Mouse (Mus musculus): ENCODE data around the gene Pigk.

Gene Pigk

GRCm38 (mm10) chr3:152929788-152930281 lies 215.9 kb downstream of the Pigk start:
- intact Hi-C loops (cut with DNase I), result no loop called here

DNA sequence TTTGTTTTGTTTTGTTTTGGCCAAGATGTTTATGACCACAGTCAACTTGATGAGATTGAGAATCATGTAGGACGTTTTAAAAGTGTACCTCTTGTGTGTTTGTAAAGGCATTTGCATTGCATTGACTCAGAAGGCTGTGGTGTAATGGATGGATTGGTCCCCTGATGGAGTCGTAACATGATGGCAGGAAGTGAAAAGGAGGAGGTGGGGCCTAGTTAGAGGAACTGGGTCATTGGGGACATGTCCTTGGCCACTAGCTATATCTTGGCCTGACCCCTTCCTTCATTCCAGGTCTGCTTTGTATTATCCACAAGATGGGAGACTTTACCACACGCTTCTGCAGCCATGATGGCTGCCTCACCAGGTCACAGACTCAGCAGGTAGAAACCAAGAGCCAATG lies 217.5 kb downstream of the Pigk start:
- intact Hi-C loops (cut with DNase I), result no loop called here

DNA sequence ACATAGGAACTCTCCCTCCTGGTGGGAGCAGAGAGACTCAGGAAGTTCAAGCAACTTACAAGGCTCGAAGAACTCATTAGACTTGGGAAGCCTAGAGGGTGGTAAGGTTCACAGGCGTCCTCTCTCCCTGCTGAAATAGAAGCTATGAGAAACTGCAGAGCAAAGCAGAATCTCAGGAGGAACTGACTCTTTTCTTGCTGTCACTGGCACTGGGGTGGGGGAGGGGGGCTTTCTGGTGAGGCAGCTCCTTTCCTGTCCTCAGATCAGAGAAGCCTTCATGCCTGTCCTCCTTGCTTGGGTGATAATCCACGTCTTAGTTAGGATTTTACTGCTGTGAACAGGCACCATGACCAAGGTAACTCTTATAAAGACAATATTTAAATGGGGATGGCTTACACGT lies 218.2 kb downstream of the Pigk start:
- intact Hi-C loops (cut with DNase I), result no loop called here

GRCm38 (mm10) chr3:152932544-152932943 lies 218.6 kb downstream of the Pigk start:
- intact Hi-C loops (cut with DNase I), result no loop called here

DNA sequence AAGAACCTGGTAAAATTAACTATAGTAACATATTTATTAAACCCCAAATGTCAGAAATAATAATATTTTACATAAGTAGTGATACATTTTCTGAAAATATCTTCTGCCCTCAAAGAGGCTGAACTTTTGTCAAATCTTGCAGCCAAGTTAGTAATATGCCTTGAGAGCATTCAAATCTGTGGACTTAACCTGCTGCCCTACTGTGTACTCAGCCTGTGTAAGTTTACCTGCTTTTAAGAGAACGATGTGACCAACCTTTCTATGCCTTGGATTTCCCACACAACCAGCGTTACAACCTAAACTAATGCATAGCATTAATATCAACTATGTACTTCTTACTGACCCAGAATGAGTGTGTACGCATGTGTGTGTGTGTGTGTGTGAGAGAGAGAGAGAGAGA lies 219.8 kb downstream of the Pigk start:
- intact Hi-C loops (cut with DNase I), result no loop called here

- intact Hi-C loops (cut with DNase I), result no loop called here
These were observed 222.4 kb downstream of the Pigk start for GRCm38 (mm10) chr3:152936313-152936712.

DNA sequence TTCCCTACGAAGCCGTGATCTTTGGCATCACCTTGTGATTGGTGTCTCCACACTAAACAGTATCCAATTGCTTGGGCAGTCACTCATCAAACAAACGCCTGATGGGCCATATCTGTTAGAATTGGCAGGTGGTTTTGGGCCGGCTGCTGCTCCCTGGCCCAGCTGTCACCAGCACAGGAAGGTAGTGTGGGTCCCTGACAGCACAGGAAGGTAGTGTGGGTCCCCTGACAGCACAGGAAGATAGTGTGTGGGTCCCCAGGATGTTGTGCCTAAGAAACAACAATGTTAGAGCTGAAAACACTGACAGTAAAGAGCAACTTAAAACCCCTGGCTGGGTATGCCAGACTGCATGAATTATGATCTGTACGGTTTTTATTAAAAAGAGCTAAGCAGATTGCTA lies 227.8 kb downstream of the Pigk start:
- intact Hi-C loops (cut with DNase I), result no loop called here

DNA sequence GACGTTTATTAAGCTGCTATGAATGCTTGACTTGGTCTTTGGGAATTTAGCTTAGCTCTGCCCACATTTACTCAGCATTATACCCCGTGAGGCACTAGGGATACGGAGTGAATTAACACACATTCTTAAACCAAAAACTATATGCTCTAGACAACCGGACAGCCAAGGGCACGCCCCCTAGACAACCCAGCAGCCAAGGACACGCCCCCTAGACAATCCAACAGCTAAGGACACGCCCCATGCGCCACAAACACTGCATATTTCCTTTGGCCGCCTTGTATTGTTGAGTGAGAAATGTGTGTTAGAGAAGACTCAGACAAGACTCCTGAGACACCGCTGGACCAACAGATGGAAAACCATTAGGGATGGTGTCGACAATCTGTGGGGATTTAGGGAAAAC lies 229.1 kb downstream of the Pigk start:
- intact Hi-C loops (cut with DNase I), result no loop called here

DNA sequence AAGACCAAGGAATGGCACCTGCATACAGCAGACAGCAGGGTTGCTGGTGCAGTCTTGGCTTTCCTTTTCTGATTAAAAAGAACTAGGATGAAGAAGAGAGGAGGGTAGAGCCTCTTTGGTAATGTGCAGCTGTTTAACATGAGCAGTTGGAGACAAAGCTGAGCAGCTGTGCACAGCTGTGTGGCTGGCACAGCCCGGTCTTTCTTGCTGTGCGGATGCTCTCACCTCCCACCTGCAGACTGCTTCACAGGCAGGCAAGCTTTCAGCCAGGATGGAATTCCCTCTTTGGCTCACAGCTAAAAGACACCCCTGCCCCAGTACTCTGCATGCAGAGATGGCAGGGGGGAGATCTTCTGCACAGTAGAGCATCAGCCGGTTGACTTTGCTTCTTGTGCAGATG lies 230.9 kb downstream of the Pigk start:
- intact Hi-C loops (cut with DNase I), result no loop called here

DNA sequence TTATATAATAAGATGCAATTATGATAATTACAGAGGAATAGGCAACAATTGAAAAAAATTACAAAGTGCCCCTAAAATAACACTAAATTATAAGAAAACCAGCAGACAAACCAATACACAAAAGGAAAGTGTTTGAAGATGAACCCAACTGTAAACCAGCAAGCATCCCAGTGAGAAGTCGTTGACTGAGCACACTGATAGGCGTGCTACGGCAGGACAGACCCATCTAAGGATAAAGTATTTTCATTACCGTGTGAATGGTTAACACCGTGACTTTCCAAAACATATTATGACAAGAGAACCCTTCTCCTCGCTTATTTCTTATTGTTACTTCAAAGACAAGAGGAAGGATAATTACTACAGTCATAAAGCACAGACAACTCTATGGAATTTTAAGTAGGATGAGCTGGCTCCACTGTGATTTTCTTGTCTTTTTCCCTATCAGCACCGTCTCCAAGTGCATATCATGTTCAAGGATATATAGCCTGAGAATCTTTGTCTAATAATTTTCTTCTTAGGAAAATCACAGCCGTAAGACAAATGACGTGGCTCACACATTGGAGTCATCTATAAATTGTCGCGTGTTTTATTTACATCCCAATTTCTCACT lies 233.2 kb downstream of the Pigk start:
- intact Hi-C loops (cut with DNase I), result no loop called here

- intact Hi-C loops (cut with DNase I), result no loop called here
These were observed 234.7 kb downstream of the Pigk start for GRCm38 (mm10) chr3:152948556-152948955.

GRCm38 (mm10) chr3:152949233-152949777 lies 235.4 kb downstream of the Pigk start:
- intact Hi-C loops (cut with DNase I), result no loop called here

GRCm38 (mm10) chr3:152950299-152950698 lies 236.4 kb downstream of the Pigk start:
- intact Hi-C loops (cut with DNase I), result no loop called here

DNA sequence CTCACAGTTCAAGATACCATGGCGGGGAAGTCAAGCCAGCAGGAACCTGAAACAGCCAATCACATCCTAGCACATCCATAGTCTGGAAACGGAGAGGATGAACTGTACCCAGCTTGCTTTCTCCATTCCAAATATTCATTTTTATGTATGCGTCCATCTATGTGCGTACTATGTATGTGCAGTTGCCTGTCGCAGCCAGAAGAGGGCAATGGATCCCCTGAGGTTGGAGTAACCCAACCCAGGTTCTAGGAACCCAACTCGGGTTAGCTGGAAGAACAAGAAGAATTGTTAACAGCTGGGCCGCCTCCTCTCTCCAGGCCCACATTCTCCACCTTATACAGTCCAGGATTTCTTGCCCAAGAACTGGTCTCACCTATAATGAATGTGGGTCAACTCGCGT lies 237.0 kb downstream of the Pigk start:
- intact Hi-C loops (cut with DNase I), result no loop called here

DNA sequence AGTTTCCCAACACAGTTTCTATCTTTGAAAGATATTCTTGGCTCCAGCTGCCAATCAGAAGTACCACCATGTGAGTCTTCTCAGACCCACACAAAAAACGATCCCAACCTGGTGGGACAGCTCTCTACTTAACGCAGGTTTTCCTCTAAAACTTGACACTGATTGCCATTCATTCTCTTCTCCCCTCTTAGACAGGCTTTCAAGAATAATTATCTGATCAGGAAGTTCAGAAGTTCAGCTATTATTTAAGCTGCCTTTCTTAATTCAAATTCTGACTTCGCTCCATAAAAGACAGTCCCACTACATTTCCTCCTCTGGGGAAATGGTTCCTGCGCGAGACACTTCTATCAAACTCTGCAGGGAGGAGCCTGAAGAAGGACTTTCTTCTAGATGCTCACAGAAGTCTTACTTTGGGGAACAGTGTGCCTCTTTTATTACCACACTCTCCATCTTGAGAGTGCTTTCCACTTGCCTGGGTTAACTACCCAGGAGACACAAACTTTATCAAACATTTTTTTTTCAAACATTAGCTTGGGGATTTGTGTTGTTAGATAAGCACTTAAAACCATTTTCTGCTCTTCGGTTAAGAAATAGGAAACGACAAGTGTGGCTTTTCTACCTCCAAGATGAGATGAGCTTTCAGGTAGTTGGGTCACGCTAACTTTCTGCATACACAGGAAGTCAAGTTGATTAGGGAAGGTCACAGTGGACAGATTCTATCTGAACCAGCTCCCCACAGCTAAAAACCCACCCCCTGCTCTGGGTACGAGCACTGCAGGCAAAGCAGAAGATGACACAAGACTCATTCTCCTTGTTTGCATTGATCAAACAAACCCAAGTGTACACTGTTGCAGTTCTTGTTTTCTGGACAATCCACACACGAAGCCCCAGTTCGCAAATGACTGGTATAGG lies 238.0 kb downstream of the Pigk start:
- intact Hi-C loops (cut with DNase I), result no loop called here

DNA sequence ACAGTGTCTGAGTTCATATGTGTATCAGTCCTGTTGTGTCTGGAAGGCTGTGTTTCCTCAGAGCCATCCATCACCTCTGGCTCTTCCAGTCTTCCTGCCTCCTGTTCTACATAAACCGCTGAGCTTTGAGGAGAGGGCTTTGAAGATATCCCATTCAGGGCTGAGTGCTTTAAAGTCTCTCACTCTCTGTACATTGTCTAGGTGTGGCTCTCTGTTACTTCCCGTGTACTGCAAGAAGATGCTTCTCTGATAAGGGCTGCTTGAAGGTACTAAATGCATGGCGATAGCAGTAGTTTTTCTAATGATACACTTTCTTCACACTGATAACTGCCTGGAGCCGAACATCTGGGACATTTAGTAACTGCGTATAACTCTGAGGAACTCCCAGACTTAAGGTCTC lies 242.1 kb downstream of the Pigk start:
- intact Hi-C loops (cut with DNase I), result loop anchor here (5.0 kb wide), 1 partner anchor 169 kb away; no protein-coding TSS in a partner anchor

- intact Hi-C loops (cut with DNase I), result loop anchor here (5.0 kb wide), 1 partner anchor 169 kb away; no protein-coding TSS in a partner anchor
These were observed 242.9 kb downstream of the Pigk start for GRCm38 (mm10) chr3:152956771-152957170.

GRCm38 (mm10) chr3:152958358-152959150 lies 244.7 kb downstream of the Pigk start:
- intact Hi-C loops (cut with DNase I), result loop anchor here (5.0 kb wide), 1 partner anchor 171 kb away; no protein-coding TSS in a partner anchor

- intact Hi-C loops (cut with DNase I), result no loop called here
These were observed 248.0 kb downstream of the Pigk start for GRCm38 (mm10) chr3:152961855-152962376.

- intact Hi-C loops (cut with DNase I), result no loop called here
These were observed 256.0 kb downstream of the Pigk start for GRCm38 (mm10) chr3:152969774-152970347.

DNA sequence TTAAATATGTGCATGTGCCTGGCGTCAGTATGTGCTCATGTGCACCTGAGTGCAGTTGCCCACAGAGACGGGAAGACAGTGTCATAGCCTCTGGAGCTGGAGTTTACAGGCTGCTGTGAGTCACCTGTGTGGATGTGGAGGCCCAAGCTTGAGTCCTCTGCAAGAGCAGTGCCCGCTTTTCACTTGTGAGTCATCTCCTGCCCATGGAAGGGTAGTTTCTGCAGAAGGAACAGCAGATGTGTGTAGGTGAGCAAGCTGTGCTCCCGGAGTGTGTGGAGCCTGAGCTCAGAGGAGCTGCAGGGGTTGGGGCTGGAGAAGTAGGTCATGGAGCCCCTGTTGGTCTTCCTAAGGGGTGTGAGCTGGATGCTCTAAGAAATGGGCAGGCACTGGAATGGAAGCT lies 257.5 kb downstream of the Pigk start:
- intact Hi-C loops (cut with DNase I), result no loop called here

All from adrenal gland (tissue).